Mouse (Mus musculus): Measurements from ENCODE around the gene Tff3. TPM values are rescaled to one million over a fixed set of nuclear protein-coding genes. Genes with fewer than 3 reads are reported as not detected.

The Tff3 gene
- polyA plus RNA-seq, 1 experiment: not detected

DNA sequence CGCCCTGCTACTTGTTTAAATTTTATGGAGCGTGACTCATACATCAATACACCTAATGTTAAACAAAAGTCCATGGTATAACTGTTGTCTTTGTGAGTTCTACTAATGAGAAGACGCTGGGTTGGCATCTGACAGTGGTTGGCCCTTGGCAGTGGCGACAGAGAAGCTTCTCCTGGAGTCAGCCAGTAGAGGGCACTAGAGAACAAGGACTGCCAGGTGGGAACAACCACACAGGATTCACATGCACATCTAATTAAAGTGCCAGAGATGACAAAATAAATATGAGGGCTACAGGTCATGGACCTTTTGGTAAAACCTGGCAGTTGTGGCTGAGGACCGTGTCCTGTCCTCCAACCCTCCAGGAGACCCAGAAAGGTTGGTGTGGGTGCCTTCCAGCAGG is 9.0 kb upstream of the Tff3 start:
- peak; percentile 75 for DNase-seq
- Histone ChIP-seq H3K4me3 (ENCODE audit: insufficient read depth, low read depth, low read length) (no peak overlapping the region), H3K4me1 (ENCODE audit: control insufficient read depth, insufficient read depth, low read length) (no peaks in the 10 kb centered on the region), H3K36me3 (ENCODE audit: control insufficient read depth, insufficient read depth, low read length) (no peaks in the 10 kb centered on the region), H3K27me3 (replicated peaks; ENCODE audit: control insufficient read depth, insufficient read depth, low read length) (no peaks in the 10 kb centered on the region), H3K27ac (ENCODE audit: insufficient read depth, low read depth, low read length) (no peak overlapping the region)
- 11% methylated on average over 5 of the region's 5 CpGs for WGBS
- no peak for TF ChIP-seq POLR2A (IDR thresholded peaks at IDR 0.05; ENCODE audit: low read depth, low read length)
- TF ChIP-seq CTCF (conservative IDR thresholded peaks at IDR 0.05; ENCODE audit: insufficient read depth, insufficient read length, low read depth, low read length): peak; percentile 89

DNA sequence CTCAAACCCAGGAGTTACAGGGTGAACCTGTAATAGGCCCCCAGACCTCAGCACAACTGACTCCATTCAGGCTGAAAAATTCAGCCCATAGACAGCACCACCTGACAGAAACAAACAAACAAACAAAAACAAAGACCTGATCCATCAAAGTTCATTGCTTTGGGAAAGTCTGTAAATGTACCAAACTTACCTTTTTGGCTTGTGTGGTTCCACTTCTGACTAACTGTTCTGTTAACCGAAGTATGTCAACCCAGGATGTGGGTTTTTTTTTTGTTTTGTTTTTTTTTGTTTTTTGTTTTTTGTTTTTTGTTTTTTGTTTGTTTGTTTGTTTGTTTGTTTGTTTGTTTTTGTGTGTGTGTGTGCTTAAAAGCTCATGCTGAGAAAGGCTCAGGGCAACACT is 7.4 kb upstream of the Tff3 start:
- TF ChIP-seq CTCF (conservative IDR thresholded peaks at IDR 0.05; ENCODE audit: insufficient read depth, insufficient read length, low read depth, low read length): no peak
- TF ChIP-seq POLR2A (IDR thresholded peaks at IDR 0.05; ENCODE audit: low read depth, low read length): no peak
- no peak for DNase-seq
- Histone ChIP-seq H3K4me3 (ENCODE audit: insufficient read depth, low read depth, low read length) (no peak overlapping the region), H3K36me3 (ENCODE audit: control insufficient read depth, insufficient read depth, low read length) (no peaks in the 10 kb centered on the region), H3K27ac (ENCODE audit: insufficient read depth, low read depth, low read length) (no peak overlapping the region), H3K27me3 (replicated peaks; ENCODE audit: control insufficient read depth, insufficient read depth, low read length) (no peaks in the 10 kb centered on the region), H3K4me1 (ENCODE audit: control insufficient read depth, insufficient read depth, low read length) (no peaks in the 10 kb centered on the region)
- WGBS: 86% methylated on average over 1 of the region's 1 CpGs

DNA sequence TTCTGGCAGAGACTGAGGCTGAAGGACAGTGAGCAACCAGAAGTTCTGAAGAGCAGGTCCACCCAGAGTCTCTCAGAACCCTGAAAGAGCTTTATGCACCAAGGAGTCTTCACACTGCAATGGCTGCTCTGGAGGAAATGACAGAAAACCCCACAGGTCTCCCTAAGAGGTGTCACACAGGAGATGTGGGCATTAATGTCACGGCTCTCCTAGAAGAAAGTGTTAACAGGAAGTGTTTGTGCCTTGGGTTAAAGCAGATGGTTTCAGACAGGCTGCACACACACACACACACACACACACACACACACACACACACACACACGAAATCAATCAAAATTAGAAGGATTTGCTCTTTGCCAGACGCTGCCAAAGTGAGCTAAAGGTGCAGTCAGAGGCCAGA is 6.8 kb upstream of the Tff3 start:
- Histone ChIP-seq H3K36me3 (ENCODE audit: control insufficient read depth, insufficient read depth, low read length) (no peaks in the 10 kb centered on the region), H3K27me3 (replicated peaks; ENCODE audit: control insufficient read depth, insufficient read depth, low read length) (no peaks in the 10 kb centered on the region), H3K4me1 (ENCODE audit: control insufficient read depth, insufficient read depth, low read length) (no peaks in the 10 kb centered on the region), H3K4me3 (ENCODE audit: insufficient read depth, low read depth, low read length) (no peak overlapping the region), H3K27ac (ENCODE audit: insufficient read depth, low read depth, low read length) (no peak overlapping the region)
- 64% methylated on average over 3 of the region's 3 CpGs for WGBS
- no peak for DNase-seq
- TF ChIP-seq POLR2A (IDR thresholded peaks at IDR 0.05; ENCODE audit: low read depth, low read length): no peak
- TF ChIP-seq CTCF (conservative IDR thresholded peaks at IDR 0.05; ENCODE audit: insufficient read depth, insufficient read length, low read depth, low read length): no peak

DNA sequence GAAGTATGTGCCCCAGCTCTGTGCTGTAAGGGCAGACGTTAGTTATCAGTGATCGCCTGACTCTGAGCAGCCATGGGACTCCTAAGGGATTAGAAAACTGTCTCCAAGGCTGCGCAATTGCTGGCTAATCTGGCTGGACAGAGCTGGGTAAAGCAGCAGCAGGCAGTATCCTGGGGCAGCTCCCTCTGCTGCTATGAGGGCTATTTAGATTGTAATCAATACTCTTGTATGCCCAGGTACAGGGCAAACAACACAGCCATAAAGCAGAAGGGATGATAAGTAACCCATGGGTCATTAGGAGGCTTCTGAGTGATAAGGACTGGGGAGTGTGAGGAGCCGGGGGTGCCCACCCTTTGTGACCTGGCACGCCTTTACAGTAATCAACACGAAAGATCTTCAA is 5.5 kb upstream of the Tff3 start:
- Histone ChIP-seq H3K36me3 (ENCODE audit: control insufficient read depth, insufficient read depth, low read length) (no peaks in the 10 kb centered on the region), H3K4me3 (ENCODE audit: insufficient read depth, low read depth, low read length) (no peak overlapping the region), H3K4me1 (ENCODE audit: control insufficient read depth, insufficient read depth, low read length) (no peaks in the 10 kb centered on the region), H3K27ac (ENCODE audit: insufficient read depth, low read depth, low read length) (no peak overlapping the region), H3K27me3 (replicated peaks; ENCODE audit: control insufficient read depth, insufficient read depth, low read length) (no peaks in the 10 kb centered on the region)
- DNase-seq: no peak
- TF ChIP-seq CTCF (conservative IDR thresholded peaks at IDR 0.05; ENCODE audit: insufficient read depth, insufficient read length, low read depth, low read length) (no peak), POLR2A (IDR thresholded peaks at IDR 0.05; ENCODE audit: low read depth, low read length) (no peak)
- WGBS: 59% methylated on average over 6 of the region's 6 CpGs

DNA sequence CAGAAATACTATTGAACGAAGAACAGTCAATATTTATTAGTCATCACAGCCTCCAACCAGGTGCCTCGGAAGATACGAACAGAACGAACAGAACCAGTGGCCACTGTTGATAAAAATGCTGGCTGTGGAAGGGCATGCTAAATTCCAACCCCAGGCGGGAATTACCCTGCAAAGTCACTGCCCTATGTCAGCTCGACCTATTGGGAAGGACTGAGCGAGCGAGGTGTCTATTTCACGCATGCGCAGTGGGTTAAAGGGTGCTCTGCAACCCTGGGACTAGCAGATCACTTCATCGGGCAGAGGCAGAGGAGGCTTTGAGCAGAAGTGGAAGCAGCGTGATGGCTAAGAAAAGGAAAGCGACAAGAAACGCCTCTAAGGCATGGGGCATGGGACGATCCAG is 4.3 kb upstream of the Tff3 start:
- Histone ChIP-seq H3K36me3 (ENCODE audit: control insufficient read depth, insufficient read depth, low read length) (no peaks in the 10 kb centered on the region), H3K27ac (ENCODE audit: insufficient read depth, low read depth, low read length) (no peak overlapping the region), H3K4me1 (ENCODE audit: control insufficient read depth, insufficient read depth, low read length) (no peaks in the 10 kb centered on the region), H3K27me3 (replicated peaks; ENCODE audit: control insufficient read depth, insufficient read depth, low read length) (no peaks in the 10 kb centered on the region), H3K4me3 (ENCODE audit: insufficient read depth, low read depth, low read length) (no peak overlapping the region)
- TF ChIP-seq POLR2A (IDR thresholded peaks at IDR 0.05; ENCODE audit: low read depth, low read length) (no peak), CTCF (conservative IDR thresholded peaks at IDR 0.05; ENCODE audit: insufficient read depth, insufficient read length, low read depth, low read length) (no peak)
- 69% methylated on average over 15 of the region's 15 CpGs for WGBS
- DNase-seq: no peak

DNA sequence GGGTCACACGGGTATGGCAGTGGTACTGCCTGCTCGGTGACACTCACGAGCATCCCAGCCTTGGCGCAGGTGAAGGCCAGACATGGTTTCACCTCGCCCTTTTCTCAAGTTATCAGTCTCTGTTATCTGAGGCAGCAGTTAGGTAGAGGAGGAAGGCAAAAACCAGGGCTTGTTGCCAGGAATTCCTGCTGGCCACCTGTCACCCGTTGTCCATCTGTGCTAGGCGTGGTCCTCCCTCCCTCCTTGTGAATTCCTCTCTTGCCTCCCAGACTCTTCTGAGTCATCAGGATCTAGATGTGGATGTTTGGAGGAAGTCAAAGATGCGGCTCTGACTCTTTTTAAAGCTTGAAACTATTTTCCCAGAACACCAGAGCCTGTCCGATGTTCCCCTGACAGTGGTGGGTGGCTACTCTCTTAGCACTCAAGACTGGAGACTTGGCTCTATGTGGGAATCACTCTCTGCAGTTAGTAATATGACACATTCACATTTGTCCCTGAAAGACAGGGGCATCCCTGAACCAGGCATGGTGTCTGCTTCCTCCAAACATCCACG is 1.9 kb upstream of the Tff3 start:
- no peaks in the 10 kb centered on the region for H3K4me1 ChIP-seq (ENCODE audit: control insufficient read depth, insufficient read depth, low read length)
- 74% methylated on average over 10 of the region's 10 CpGs for WGBS

DNA sequence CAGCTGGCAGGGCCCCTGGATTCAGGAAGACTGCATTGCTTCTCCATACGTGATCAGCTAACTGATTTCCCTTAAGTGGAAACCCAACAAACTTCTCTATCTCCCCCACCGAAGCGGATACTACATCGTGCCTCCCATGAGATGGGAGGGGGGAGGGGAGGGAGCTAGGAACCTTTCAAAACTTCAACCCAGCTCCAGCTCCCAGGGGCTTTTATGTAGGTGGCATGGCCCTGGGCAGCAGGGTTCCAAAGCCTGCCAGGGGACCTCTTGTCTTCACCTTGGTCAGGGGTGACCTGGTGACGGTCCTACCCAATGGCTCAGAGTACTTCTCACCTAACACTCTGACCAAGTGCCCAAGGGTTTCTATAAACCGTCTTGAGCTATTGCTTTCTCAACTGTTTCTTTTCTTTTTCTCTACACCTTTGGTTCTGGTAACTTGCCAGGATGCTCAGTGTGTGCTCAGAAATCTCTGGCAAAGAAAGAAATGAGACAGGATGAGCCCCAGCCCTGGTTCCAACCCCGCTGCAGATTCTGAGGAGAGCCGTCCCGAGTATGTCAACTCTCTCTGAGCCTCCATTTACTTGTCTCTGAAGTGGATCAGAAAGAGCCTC is 633 bp downstream of the Tff3 start:
- no peak for DNase-seq
- Histone ChIP-seq H3K27ac (ENCODE audit: insufficient read depth, low read depth, low read length) (no peak overlapping the region), H3K4me1 (ENCODE audit: control insufficient read depth, insufficient read depth, low read length) (no peaks in the 10 kb centered on the region), H3K4me3 (ENCODE audit: insufficient read depth, low read depth, low read length) (no peak overlapping the region), H3K27me3 (replicated peaks; ENCODE audit: control insufficient read depth, insufficient read depth, low read length) (no peaks in the 10 kb centered on the region), H3K36me3 (ENCODE audit: control insufficient read depth, insufficient read depth, low read length) (no peaks in the 10 kb centered on the region)
- TF ChIP-seq POLR2A (IDR thresholded peaks at IDR 0.05; ENCODE audit: low read depth, low read length) (no peak), CTCF (conservative IDR thresholded peaks at IDR 0.05; ENCODE audit: insufficient read depth, insufficient read length, low read depth, low read length) (no peak)
- 82% methylated on average over 9 of the region's 9 CpGs for WGBS

More for the DNA sequence above, 1.9 kb upstream of the Tff3 start:
- no peak overlapping the region for H3K4me3 ChIP-seq (ENCODE audit: insufficient read depth, low read depth, low read length)
- H3K27me3 ChIP-seq (replicated peaks; ENCODE audit: control insufficient read depth, insufficient read depth, low read length): no peaks in the 10 kb centered on the region
- no peak for DNase-seq
- TF ChIP-seq POLR2A (IDR thresholded peaks at IDR 0.05; ENCODE audit: low read depth, low read length) (no peak), CTCF (conservative IDR thresholded peaks at IDR 0.05; ENCODE audit: insufficient read depth, insufficient read length, low read depth, low read length) (no peak)
- H3K27ac ChIP-seq (ENCODE audit: insufficient read depth, low read depth, low read length): no peak overlapping the region
- no peaks in the 10 kb centered on the region for H3K36me3 ChIP-seq (ENCODE audit: control insufficient read depth, insufficient read depth, low read length)
